Mouse (Mus musculus) thymus, postnatal 4 days (tissue): ENCODE results near the gene Agfg1.

ENCODE experiments used
- DNase-seq: peaks from one replicate; pipeline ENCODE4 v3.0.0; 2021

Gene Agfg1

DNA sequence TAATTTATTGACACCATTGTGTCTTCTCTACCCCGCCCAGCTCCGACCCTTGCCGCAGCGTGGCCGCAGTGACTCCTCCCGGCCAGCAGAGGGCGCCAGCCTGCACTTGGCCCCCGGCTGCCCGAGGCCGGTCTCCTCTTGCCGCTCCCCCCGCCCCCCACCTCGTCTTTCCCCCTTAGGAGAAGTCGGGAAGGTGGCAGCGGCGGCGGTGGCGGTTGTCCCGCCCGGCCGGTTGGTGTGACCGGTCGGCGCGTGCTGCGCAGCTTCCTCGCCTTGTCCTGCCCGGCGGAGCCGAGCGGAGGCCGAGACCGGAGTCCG is at the start of gene Agfg1:
Agfg1 (plus strand) TSS at position 188 of the 318 bp plus-strand sequence.
- DNase-seq, result peak; percentile 97

DNA sequence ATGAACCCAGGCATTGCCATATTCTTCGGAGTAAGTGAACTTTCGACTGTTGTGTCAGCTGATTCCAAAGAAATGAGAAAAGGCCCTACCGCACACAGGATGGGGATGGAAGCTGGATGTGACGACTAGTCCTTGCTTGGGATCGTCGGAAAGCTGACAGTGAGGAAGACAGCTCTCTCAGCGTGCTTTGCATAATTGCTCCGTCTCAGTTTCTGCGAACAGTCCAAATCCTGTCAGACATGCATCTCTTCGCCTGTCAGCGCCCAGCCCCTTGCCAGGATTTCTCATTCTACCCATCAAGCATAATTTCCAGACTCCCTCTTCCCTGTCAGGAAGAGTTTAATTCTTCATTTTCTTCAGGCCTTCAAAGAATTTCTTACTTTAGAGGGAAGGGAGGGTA is 48.2 kb upstream of the Agfg1 start:
- DNase-seq, result no peak

DNA sequence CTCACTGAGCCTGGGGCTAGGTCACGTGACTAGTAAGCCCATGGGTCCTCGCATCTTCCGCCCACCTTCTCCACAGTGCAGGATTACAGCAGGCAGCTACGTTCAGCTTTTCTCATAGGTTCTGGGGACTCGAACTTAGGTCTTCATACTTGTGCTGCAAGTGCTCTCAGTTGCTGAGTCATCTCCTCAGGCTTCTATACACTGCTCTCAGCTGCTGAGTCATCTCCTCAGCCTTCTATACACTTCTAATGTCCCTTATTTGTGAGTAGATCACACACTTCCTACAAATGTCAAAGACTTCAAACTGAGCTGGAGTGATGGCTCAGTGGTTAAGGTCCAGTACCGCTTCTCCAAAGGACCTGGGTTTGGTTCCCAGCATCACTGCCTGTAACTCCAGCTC is 47.0 kb upstream of the Agfg1 start:
- DNase-seq, result no peak

DNA sequence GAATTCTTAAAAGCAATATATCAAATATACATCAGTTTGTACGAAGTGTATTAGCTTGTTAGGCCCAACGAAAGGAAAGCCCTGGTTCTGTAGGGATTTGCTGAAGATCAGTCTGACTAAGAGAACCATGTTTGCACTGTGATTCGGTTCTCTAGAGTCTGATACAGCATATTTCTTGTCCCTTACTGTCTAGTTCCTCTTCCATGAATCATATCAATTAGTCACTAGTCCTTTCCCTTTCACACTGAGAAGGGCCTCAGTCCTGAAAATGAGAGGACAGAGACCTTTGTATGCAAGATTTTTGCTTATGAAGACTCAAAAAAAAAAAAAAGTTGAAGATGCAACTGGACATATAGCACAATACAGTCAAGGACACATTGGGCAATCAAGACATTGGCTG is 46.2 kb upstream of the Agfg1 start:
- DNase-seq, result no peak

DNA sequence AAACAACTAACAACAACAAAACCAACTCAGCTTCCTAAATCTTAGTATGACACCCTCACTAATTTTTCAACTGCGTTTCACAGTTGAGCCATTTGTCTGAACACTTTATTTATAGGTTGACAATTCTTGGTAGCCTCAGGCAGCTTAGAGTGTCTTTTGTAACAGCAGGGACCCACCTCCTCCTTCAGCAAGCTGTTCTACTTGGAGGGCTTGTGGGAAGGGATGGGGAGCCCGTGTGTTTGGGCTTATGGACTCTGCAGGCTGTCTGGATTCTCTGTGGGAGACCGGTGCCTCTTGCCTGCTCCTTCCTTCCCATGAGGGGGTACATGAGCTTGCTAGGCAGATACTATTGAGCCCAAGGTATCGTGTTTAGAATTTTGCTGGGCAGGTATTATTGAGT is 45.3 kb upstream of the Agfg1 start:
- DNase-seq, result no peak

DNA sequence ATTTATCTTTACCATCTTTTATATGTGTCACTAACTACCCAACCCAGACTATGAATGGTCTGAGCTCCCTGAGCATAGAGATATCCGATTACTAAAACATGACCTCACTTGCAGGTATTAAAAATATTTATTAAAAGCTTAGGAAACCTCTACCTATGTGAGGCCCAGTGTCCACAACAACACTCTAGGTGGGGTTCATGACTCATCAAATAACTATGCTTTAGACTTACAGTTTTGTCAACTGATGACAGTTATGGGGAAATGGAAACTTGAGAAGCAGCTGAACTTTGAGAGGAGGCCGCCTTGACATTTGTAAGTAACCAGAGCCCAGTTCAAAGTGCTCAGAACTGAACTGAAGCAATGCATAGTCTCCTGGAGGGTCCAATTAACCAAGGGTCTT is 44.1 kb upstream of the Agfg1 start:
- no peak for DNase-seq

DNA sequence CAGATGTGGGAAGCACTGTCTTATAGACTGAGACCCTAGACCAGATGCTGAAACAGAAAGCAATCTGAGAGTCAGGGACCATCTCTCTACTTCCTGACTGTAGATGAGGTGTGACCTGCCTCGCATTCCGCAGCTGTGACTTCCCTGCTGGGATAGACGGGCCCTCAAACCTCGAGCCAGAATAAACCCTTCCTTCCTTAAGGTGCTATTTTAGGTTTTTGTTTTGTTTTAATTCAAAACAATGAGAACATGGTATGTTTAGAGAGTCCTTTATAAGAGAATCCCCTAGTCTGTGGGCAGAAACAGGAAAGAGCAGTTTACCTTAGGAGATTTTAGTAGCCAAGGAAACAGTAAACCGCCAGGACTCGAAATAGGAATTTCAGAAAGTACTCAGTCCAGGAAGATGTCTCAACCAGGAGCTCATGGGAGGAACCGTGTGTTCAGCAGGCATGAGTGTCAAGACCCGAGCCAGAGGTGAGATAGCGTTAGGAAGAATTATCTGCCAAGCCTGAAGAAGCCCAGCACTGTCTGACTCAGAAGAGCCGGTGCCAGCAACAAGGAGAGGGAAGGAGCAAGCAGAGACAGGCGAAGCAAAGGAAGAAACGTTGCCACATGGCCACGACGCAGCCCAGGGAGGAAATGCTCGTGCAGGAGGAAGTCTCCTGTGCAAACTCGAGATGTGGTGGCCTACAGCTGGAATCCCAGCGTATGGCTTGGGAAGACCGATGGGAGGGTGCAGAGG is 43.4 kb upstream of the Agfg1 start:
- DNase-seq, result no peak

DNA sequence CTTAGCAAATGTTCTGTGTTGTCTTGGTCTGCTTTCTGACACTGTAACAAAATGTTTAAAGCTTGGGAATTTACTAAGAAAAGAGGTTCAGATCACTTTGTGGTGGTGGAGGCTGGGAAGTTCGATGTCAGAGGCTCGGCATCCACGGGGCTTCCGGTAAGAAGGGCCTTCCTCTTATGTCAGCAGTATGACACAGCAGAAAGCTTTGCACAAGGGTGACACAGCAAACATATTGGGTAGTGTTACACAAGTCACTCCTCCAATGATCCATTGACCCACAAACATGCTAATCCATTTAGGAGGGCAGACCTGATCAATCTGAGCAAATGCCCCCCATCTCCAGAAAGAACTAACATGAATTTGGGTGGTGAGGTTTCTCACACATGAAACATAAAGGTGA is 42.2 kb upstream of the Agfg1 start:
- DNase-seq, result no peak

DNA sequence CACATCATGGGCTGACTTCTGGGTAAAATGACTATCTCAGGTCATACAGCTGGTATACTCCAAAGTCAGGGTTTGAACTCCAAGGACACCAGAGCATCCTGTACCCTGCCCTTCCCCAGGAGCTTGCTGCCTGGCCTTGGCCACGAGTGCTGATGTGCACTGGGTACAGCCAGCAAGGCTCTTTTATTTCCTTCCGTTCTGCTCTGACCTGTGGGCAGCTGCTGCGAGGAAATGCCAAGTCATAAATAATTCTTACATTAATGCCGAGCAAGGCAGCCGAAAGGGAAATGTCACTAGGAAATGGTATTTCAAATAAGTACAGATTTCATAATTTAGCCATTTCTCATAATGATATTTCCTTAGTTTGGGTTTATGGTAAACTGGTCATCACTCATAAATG is 41.0 kb upstream of the Agfg1 start:
- no peak for DNase-seq

DNA sequence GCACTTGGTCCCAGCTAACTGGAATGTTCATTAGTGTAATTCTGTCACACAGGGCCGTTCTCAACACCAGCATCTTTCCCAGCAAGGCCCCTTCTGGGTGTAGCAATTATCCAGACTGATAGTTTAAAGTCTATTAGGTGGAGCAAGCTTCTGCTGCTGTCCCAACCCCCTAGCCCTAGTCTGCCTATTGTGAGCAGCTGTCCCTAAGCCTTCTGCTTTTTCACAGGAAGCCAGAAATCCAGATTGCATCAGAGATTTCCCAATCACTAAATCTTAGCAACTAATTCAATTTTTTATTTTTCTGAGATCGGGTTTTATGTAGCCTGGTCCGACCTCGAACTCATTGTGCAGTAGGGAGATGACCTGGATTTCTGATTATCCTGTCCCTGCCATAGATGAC is 40.4 kb upstream of the Agfg1 start:
- no peak for DNase-seq

DNA sequence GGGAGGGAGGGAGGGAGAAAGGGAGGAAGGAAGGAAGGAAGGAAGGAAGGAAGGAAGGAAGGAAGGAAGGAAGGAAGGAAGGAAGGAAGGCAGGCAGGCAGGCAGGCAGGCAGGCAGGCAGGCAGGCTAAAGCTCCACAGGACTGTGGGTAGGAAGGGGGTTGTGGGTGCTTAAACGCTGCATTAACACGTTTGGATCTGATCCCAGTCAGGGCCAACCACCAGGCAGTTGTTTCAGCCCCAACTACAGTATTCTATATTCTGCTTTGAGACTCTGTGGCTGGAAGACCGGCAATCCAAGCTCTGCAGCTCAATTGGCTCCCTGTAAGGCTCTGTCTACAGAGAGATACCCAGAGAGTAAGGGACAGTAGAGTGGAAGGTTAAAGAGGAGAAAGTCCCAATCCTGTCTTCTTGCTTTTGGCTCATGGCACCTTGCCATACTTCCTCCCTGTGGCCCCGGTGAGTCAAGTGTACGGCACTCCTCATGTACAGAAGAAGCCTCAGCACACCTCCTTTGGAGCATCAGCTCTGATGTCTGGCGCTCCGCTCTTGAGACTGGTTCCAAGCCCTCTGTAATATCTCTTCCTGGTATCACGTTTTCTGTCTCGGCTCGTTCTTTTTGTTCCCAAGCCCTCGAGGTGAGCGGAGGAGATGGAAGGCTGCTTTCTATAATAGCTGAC is 38.0 kb upstream of the Agfg1 start:
- no peak for DNase-seq

DNA sequence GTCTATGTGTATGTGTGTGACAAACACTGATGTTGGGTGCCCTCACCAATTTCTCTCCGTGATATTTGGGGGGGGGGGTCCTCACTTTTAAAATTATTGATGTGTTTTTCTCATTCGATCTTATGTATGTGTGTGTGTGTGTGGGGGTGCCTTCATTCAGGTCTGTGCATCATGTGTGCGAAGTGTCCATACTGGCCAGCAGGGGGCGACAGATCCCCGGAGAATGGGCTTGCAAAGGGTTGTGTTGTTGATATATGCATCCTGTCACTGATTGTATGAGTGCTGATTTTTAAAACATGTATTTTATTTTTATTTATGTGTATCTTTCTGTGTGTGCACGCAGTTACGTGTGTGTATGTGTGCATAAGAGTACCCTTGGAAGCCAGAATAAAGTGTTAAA is 35.7 kb upstream of the Agfg1 start:
- peak; percentile 63 for DNase-seq

DNA sequence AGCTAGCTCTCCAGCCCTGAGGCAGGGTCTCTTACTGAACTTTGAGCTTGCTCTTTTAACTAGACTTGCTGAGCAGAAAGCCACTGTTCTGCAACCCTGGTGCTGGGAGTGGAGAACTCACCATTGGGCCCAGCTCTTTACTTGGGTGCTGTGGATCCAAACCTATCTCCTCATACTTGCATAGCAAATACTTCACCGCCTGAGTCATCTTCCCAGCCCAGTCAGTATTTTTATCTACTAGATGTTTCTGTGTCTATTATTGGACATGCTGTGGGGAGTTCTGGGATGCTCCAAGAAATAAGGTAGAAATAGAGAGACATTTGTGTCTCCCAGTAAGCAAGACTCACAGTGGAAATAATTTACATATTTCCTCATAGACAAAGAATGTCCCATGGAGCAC is 35.2 kb upstream of the Agfg1 start:
- DNase-seq, result no peak

DNA sequence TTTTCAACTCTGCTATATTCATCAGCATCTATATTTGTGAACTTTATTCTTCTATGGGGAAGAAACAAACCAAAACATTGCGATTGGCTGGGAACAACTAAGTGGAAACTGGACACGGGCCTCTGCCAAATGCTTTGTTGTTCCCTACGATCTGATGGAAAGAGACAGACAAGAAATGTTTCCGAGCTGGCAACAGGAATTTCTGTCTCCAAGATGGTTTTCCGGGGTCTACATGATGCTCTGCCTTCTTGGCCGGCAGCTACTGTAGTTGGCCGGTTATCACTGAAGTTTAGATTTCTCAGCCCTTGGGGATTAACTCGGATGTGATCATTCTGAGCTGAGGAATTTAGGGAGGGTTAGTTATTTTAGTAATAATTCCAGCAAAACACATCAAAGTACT is 32.9 kb upstream of the Agfg1 start:
- no peak for DNase-seq

DNA sequence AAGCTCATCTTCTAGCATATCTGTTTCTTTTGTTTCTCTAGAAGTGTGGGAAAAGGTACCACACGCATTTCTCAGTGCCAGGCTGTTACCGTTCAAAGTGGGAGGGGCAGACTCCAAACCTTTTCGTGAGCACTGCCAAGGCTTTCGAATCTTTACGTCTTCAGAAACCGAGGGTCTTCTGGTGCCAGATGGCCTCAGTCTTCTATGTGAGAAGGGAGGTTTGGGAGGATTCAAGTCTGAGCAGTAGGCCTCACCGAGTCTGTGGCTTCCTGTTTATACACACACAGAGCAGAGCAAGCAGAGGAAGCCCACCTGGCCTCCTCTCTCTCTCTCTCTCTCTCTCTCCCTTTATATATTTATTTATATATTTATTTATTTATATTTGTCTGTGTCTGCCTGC is 32.1 kb upstream of the Agfg1 start:
- peak; percentile 53 for DNase-seq

DNA sequence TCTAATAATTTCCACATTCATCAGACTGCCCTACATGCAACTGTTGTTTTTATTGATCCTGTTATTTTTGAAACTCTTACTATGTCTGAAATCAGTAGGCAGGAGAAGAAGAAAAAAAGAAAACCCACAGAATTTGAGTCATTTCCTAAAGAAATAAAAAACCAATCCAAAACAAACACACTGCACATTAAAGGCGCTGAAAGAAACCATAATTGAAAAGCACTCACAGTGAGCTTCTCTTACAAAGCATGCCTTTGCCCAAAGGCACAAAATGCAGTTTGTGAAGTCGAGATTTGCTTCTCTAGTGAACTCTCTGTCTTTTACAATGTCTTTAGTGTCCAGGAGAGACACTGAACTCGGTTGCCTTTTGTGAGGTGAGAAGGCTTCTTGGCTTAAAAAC is 30.7 kb upstream of the Agfg1 start:
- no peak for DNase-seq

DNA sequence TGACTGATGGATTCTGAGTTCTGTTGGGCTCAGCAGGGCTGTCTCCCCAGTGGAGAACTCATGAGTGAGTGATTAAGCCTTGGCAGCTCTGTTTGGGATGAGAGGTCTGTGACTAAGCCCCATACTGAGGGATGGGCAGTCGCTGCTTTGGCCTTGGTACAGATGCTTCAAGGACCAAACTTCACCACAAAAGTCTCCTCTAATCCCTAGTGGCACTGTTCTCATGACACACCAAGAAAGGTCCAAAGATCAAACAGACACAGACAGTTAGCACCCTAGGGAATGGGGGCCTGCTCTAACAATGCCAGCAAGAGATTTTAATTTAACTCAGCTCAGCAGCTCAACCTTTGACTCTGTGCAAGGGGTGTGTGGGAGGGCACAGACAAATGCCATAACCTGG is 27.5 kb upstream of the Agfg1 start:
- no peak for DNase-seq

DNA sequence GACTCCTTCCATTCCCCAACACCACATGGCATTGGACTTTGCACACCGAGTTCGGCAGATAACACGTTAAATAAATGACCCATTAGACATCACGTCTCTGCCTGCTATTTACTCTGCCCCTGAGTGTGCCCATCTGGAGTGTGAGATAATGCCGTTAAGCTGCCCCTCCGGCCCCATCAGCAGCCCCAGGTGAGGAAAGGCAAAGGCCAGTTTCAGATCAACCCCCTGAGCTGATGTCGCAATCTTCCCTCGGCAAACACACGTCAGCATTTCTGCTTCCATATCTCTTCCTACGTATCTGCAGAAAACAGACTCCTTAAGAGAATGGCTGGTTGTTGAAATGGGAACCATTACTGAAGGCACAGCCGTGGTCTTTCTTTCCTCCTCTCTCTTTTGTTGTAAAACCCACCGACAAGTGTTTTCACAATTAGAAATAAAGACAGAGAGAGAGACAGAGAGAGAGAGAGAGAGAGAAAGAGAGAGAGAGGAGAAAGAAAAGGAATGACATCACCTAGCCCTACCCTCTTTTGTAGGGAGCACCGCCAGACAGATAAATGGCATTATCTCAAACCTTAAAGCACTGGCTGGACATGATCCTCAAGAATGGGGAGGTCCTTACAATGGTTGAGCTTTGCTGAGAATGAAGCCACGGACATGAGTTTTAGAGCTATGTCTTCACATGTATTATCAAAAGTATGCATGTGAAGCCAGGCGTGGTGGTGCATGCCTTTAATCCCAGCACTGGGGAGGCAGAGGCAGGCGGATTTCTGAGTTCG is 23.2 kb upstream of the Agfg1 start:
- DNase-seq, result no peak

DNA sequence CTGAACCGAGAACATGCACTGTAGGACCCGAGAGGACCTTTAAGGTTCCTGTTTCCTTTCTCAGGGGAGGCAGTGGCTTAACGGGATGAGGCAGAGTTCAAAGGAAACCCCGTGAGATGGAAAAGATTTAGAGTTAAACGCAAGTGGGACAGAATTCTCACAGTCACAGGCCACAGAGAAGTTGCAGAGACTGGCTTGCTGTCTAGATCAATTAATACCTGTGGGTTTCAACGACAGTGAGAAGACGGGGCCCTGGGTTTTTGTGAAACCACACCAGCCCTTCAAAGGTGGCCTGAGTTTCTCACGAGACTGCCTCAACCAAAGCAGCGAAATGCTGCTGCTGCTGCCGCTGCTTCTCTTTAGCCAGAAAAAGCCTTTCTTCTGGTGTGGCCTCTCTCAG is 19.9 kb upstream of the Agfg1 start:
- peak; percentile 42 for DNase-seq

DNA sequence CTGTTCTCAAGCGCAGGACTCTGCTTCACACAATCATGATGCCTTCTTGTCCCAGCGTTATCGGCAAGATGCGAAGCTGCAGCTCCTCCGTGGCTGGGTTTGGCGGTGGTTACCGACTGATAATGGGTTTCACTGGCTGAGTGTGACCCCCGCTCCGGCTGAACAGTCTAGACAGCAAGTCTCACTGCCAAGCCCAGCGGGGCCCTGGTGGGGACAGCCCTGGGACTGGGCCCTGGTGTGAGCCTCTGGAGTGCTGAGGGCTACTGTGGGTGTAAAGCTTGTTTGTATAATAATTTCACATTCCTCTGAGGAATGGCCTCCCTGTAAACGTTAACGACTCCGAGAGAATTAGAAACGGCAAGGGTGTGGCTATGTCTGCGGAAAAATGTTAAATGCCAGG is 19.1 kb upstream of the Agfg1 start:
- DNase-seq, result peak; percentile 43

DNA sequence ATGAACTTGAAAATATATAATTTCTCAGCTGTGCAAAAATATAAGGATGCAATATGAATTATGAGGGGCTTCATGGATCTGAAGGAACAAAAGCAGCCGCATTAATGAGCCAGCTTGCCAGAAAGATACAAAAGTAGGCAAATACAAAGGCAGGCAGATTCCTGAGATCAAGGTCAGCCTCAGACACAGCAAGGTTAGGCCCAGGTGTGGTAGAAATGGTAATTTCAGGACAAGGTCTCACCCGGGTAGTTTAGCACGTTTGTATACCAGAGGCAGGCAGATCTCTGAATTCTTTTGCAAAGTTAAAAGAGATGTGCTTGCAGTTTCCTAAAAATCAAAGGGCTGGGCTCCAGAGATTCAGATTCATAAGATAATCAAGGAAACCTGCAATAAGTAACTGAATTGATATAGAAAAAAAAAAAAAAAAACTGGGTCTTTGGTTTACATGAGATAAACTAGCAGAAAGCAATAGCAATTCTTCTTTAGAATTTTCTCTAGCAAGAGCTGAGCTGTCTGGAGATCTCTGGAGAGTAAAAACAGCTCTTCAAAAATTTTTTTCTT is 18.6 kb upstream of the Agfg1 start:
- no peak for DNase-seq

DNA sequence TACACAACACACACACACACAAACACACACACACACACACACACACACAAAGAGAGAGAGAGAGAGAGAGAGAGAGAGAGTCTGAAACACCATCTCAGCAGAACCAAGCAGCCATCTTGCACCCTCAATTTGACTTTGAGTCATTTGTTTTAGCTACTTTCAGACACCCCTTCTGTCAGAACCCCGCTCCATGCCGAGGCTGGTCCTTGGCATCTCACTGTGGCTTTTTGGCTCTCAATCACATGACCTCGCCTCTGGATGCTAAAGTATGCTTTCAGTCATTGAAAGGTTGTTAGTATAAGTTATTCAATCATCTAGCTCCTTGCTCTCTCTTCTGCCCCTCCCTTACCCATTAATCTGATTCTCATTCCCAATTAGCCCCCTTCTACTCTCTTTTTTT is 17.4 kb upstream of the Agfg1 start:
- DNase-seq, result no peak

DNA sequence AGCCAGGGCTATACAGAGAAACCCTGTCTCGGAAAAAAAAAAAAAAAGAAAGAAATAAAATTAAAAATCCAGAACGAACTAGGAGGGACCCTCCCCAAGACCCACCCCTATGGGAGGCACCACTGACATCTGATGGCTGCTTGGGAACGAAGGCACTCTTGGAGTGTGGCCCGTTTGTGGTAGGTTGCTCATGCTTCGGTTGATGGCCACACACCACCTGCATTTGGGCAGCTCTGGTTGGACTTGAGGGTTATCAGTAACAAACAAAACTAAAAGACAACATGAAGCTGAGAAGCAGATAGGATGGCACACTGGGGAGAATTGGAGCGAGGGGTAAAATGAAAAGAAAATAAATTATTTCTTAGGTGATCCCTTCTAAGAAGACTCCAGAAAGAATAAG is 15.1 kb upstream of the Agfg1 start:
- DNase-seq, result no peak

DNA sequence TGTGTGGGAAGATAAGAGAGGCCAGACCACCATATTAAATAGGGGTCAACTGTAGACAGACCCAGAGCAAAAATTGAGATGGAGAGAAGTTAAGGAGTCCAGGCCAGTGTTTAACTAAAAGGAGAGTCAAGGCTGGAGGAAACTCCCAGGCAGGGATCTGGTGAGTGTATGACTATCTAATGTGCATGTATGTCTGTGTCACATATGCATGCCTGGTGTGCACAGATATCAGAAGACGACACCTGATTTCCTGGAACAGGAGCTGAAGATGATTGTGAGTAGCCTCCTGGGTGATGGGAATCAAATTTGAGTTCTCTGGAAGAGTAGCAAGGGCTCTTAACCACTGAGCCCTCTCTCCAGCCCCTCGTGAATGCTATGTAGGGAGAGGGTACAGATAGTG is 14.0 kb upstream of the Agfg1 start:
- DNase-seq, result no peak
